Mouse (Mus musculus) embryo, embryonic 10.5 days (tissue): ENCODE data around the gene Cul3.
"Not testable (repeated sequence)": the region's sequence is repeated elsewhere in the genome, so short reads cannot be mapped to it uniquely, and the experiment has no call there.

ENCODE experiments used
- DNase-seq: peaks from one replicate; pipeline ENCODE4 v3.0.0-alpha.2; 2015; ENCODE audit warnings: low spot score

The Cul3 gene

DNA sequence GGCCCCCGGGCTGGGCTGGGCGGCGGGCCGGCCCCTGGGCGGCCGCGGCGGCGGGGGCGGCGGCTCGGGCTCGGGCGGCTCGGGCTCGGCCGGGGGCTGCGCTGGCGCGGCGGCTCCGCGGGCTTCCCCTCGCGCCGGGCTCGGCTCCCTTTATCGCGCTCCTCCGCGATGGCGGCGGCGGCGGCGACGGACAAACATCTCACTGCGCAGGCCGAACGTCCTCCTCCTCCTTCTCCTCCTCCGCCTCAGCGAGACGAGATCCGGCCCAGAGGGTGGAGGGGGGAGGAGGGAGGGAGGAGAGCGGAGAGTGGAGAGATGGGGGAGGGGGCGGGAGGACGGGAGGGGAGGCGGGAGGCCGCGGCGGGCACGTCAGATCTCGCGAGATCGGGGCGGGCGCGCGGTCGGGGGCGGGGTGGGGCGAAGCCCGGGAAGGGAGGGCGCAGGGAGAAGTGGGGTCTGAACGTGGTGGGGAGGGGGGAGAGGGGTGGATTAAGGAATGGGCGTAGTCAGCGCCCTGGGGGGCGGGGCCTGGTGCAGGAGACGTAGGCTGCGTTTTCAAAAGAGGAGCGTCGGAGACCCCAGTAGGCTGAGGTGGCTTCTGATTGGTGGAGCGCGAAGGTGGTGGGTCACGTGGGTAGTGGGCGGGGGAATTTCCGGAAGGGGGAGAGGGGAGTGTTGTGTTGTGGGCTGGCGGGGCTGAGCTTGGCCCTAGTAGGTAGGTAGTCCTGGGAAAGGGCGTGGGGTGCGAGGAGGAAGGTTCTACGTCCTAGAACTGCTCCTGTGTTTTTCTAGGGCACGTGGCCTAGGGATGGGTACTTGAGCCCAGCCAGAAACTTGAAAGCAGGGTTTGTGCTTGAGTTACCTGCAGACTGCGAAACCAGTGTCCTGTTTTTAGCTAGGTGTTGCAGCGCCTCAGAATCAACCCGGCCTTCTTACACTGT lies at the start of gene Cul3:
Gene Cul3 (minus strand): TSS at position 45 of the 941 bp plus-strand sequence.
- DNase-seq: peak; percentile 99

DNA sequence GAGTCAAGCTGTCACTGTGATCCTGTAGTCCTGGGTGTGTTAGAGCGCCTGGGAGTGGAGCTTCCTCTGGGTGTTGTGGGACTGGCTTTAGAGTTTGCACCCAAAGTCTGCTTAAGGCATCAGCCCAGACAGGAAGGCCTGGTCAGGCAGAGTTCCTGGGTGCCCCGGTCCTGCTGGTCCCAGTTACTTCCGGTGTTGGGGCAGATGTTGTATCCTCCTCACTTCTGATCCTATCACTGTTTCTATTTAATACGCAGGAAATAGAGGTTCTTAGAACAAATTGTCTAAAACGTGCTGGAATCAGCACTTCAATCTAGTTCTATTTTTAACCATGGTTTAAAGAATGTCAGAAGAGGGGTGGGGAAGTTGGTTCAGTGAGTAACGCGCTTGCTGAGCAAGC lies 49.2 kb upstream of the Cul3 start:
- DNase-seq: no peak

DNA sequence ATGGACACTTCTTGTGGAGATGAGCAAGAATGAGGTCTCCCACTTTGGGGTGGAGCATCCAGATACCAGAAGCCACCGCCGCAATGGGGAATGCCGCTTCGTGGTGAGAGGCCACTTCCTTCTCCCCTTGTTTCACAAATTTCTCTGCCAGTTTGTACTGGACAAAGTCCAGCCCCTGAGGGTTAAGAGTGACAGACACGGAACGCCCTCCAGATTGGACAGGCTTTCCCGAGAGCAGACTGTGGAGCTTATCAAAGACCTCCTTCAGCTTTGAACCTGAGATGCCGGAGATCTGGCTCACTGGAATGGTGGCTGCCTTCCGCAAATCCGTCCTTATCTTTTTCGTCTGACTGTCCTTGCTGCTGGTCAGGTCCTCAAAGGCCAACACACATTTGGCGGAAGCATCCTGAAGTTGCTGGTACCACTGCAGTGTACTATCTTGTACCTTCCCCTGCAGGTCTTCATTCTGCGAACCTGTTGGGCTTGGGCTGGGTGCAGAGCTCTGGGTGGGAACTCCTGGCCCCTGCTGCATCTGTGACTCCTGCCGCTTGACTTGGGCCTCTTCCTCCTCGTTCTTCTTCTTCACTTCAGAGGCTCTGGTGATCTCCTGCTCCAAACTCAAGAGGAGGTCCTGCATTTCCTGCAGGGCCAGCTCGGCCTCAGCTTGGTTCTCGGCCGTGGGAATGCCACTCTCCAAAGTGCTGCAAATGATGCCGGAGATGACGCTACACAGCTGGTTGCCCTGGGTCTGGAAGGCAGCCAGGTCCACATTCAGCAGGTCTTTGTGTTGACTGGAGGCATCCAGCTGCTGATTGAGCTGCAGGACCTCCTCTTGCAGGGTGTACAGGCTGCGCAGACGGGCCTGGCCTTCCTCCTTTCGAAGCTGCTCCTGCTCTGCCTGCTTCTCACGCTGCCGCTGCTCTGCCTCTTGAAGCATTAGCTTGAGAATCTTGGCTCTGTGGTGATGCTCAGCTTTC lies 43.6 kb upstream of the Cul3 start:
- DNase-seq: no peak

DNA sequence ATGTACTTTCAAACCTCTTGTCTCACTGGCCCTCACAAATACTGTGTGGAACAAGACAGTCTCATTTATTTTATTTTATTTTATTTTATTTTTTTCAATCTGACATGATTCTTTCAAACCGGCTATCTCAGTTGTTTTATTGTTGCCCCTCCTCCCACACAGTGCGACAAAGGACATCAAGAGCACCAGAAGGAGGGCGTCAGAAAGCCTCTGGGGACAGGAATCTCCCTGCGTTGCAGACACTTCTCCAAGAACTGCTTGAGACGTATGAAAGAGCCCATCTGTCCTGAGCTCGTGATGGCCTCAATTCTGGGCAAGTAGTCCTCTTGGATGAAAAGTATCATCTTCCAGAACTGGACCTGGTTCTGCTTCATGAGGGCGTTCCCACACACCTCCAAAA lies 42.6 kb upstream of the Cul3 start:
- DNase-seq: no peak

DNA sequence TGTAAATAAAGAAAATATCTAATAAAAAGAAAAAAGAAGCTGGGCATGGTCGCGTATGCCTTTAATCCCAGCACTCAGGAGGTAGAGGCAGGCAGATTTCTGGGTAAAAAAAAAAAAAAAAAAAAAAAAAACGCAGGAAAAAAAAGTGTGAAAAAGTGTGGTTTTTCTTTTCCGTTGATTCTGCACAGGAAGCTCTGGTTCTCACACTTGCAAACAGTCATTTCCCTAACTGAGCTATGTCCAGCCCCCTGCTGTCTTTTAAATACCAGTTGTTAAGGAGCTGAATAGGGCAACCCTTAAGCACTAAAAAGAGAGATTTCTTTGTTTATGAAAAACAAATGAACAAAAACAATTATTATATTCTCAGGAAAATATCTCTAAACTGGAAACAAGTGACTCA lies 41.0 kb upstream of the Cul3 start:
- peak; percentile 5 for DNase-seq

DNA sequence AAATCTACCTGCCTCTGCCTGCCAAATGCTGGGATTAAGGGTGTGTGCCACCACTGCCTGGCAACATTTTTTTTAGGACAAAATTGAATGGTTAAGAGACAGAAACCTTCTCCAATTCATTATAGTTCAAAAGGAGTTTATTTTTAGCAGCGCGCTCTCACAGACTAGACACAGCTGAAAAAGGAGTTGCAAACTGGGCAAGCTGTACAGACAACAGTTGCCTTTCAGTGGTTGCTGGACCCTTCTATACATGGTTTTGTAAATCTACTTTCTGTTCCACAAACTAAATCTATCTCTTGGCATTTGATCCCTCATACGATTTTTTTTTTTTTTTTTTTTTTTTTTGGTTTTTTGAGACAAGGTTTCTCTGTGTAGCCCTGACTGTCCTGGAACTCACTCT lies 31.7 kb upstream of the Cul3 start:
- DNase-seq: no peak

DNA sequence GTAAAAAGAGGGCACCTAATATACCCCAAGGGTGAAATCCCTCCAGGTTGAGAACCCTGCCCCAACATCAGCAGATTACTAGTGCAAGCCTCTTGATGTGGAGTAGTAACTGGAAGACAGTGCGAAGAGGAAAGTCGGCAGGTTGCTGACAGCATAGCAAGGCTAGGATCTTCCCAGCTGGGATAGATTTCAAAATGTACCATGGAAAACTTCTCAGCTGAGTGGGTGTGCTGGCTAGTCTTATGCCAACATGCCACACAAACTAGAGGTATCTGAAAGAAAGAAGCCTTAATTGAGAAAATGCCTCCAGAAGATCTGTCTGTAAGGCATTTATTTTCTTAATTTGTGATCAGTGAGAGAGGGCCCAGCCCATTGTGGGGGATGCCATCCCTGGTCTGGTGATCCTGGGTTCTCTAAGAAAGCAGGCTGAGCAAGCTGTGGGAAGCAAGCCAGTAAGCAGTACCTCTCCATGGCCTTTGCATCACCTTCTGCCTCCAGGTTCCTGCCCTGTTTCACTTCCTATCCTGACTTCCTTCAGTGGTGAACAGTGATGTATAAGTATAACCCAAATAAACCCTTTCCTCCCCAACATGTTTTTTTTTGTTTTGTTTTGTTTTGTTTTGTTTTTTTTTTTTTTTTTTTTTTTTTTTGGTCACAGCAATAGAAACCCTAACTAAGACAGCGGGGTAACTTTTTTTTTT lies 31.1 kb upstream of the Cul3 start:
- no peak for DNase-seq

DNA sequence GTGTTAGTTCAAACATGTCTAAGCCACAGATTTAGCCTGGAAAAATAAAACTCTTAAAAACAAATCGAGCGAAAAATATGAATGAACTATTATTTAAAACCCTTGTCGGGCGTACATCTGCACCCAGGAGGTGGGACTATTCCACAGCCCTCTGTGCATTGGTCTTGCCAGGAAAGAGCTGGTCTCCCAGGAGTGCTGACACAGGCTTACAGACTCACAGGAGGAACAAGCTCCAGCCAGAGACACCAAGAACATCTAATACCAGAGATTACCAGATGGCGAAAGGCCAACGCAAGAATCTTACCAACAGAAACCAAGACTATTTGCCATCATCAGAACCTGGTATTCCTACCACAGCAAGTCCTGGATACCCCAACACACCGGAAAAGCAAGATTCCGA lies 23.2 kb upstream of the Cul3 start:
- DNase-seq: no peak

DNA sequence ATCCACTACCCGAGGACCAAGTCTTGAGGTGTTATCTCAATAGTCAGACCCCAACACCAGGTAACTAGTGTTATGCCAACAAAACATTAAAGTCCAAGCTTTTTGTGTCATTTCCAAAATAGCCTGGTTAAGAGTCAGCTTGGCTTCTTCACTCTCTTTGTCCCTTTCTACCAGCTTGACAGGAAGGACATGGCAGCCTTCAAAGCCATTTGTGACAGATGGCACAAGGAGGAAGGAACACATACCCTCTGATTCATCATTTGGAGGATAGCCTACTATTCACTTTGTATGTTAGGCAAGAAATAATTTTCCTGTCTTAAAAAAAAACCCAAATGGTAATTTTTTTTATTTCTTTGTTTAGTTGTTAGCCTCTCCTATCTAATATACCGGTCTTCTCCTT lies 22.7 kb upstream of the Cul3 start:
- no peak for DNase-seq

DNA sequence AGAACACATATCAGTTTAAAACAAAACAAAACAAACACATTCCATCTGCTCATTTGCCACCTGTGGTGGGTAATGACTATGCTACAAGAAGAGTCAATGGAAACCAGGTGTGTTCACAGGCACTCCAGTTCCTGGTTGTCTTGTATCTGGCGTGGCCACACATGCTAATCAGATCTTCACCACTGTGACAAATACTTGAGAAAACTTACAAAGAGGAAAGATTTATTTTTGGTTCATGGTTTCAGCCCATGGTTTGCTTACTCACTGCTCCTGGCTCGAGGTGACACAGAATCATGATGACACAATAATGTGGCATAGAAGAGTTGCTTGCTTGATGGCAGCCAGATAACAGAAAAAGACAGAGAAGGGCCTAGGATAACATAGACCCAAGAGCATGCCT lies 22.1 kb upstream of the Cul3 start:
- no peak for DNase-seq

DNA sequence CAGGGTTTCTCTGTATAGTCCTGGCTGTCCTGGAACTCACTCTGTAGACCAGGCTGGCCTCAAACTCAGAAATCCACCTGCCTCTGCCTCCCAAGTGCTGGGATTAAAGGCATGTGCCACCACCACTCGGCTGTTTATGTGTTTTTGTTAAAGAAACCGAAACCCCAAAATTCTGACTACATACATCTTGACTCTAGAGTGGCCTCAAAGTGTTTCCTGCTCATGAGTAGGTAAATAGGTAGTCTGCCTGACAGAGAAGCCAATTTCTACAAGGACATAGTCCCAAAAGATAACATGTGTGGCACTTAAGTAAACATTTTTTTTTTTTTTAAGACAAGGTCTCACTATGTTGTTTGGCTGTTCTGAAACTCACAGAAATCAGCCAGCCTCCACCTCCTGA lies 21.5 kb upstream of the Cul3 start:
- DNase-seq: not testable (repeated sequence)

DNA sequence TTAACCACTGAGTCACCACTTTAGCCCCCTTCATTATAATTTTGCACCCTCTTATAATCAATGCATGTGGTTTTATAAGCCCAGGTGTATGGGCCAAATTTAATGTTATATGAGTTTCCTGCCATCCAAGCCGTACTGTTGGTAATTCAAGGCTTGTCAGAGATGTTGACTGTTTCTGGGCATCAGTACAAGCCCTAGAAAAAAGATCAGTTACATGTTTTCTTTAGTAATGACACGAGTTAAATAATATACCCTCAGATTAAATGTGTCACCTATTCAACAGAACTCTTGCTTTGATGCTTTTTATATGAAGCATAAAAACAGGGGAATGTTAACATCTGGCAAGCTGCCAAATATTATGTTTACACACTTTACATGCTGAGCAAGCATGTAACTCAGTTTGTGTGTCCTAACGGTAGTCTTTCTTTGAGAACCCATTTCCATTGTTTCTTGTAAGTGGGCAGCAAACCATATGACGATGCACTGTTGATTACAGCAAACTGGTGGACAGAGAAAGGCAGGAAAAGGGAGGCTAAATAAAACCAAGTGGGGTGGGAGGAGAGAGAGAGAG lies 19.8 kb upstream of the Cul3 start:
- DNase-seq: no peak

DNA sequence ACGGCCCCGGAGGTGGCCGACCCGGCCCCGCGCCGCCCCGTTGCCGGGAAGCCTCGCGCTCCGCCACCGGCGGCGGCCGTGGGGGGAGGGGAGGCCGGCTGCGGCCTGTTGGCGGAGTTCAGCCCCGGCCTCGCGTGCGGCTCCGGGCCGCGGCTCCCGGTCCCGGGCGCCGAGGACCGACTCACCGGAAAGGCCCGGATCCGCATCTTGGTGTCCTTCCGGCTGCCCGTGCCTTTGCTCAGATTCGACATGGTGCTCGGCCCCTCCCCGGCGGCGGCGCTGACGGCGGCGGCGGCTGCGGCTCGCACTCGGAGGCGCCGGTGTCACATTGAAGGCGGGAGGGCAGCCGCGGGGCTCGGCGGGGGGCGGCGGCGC lies 232 bp downstream of the Cul3 start:
- DNase-seq: peak; percentile 71

DNA sequence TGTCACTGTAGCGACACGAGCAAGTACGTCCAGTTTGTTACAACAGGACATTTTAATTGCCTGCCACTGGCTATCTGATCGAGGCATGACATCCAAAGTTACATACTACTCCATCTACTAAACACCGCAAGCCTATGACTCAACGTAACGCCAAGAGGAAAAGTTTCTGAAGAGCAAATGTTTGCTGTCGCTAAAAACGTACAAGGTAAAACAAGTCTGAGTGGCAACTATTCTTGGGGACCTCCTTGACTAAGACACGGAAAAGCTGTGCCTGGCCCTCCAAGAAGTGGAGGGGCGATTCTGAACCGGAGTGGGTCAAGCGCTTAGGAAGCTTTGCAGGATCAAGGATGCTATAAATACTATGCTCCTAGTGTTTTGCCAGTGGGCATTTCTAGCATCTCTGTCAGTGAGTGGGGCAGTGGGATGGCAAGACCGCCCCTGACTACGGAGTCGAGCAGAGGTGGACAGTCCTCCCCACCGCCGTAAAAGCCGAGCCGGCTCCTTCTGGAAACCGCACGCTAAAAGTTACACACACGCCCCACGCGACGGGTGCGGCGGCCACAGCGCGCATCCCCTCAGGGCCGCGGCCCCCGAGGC lies 757 bp downstream of the Cul3 start:
- peak; percentile 35 for DNase-seq

DNA sequence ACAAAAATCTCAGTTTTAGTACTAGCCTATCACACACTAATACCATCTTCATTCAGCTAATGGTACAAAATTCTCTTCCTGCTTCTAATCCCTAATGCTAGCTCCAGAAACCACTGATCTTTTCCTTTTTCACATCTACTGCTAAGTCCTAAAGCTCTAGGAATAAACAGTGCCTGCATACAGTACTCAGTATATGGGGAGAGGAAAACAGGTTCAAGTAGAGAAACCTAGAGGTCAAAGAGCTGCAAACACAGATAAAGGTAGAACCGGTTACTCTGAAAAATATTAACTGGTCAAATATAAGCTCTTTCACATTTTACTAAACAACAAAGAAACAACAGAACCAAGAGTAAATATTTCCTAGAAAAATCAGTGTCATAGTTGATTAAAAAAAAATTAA lies 1.9 kb downstream of the Cul3 start:
- no peak for DNase-seq

DNA sequence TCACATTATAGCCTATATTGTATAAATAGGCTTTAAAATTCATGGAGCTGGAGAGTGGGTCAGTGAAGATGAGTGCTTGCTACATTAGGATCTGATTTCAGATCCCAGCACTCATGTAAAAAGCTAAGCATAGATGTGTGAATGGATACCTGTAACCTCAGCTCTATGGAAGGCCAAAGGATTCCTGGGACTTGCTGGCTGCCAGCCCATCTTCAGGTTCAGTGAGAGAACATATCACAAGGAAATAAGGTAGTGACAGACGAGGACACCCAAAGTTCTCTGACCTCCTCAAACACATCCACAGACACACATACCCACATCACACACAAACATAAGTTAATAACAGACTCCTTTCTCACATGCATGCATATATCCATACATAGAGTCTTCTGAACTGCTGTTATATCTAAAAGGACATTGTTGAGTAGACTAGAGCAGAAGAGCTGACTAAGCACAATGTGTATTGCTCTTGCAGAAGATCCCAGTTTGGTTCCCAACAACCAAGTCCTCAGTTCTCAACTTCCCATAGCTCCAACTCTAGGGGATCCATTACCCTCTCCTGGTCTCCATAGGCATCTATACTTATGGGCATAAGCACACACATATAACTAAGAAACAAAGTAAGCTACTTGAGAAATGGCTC lies 4.4 kb downstream of the Cul3 start:
- DNase-seq: no peak

DNA sequence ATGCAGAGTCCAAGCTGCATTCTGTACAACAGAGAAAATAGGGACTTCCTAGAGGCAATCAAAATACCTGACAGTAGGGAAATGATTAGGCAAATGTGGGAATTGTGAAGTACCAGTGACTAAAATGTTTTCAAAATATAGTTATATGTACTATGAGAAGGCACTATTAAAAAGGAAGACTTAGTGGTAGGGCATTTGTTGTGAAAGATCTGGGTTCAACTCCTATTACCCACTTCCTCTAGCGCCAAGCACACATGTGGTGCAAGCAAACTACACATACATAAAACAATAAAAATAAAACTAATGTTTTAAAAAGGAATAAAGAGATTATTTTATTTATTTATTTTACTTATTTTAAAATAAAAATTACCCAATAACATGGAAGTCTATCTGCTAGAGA lies 5.2 kb downstream of the Cul3 start:
- no peak for DNase-seq

DNA sequence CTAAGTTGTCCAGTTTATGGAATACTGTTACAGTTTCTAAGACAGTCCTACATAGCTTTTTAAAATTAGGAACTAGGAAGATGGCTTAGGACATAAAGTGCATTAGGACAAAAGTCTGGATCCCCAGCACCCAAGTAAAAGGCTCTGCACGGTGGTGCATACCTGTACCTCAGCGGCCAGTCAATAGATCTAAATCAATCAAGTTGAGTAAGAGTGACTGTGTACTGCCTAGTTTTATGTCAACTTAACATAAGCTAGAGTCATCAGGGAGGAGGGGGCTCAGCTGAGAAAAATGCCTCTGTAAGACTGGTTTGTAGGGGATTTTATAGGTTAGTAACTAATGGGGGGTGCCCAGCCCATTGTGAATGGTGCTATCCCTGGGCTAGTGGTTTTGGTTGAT lies 9.3 kb downstream of the Cul3 start:
- no peak for DNase-seq

DNA sequence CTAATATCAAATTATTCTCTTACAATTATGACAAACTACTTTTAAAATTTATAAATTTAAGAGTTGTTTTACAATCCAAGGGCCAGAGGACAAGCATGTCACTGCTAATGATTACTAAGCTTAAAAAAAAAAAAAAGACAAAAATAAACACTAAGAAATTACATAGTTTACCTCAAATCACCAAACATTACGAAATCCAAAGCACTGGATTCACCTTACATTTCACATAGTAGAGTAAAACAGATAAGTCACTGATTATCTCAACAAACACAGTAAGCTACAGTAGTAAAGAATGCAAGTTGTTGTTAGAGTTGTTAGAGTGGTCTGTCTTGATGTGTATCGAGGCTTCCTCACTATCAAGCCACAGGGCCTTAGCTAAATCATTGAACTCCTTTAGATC lies 14.5 kb downstream of the Cul3 start:
- no peak for DNase-seq

DNA sequence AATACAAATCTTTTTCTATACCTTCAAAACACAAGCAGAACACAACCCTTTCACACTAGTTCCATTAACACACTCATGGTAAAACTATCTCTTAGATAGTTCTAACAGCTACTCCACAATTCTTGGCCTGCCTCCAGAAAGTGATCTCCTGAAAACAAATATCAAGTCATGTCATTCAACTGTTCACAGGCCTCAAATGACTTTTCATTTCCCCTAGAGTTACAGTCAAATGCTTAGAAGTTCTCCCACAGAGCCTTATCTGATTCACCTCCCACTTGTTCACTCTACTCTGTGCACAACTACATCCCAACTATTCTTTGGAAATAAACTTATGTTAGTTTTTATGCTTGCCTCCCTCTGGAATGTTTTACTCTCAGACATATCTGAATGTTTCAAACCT lies 15.9 kb downstream of the Cul3 start:
- no peak for DNase-seq

DNA sequence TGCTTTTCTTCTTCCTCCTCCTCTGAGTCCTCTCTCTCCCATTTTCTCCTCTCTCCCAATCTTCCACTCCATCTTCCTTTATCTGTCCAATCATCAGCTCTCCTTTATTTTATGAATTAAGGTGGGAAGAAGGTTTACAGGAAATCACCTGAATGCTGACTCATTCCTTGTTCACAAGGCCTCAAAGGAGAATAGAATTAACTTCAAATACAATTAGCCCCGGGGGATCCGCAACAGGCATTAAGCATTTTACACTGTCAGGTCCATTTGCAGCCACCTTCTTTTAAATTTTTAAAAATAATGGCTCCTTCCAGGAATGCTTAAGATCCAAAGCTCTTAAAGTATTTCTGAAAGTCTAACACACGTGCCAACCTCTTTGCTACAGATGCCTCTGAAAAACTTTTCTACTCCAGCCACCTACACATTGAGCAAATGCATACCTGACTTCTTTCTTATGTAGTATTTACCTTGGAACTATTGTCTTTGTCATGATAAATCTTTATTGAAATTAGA lies 24.7 kb downstream of the Cul3 start:
- DNase-seq: no peak
